Mouse (Mus musculus) ES-E14 (cell line): ENCODE results near the gene E2f4. TPM values are rescaled to one million over a fixed set of nuclear protein-coding genes. Genes with fewer than 3 reads are reported as not detected.

Experiments
- DNase-seq: peaks from one replicate; pipeline ENCODE4 v3.0.0-alpha.2; 2013; ENCODE audit warnings: low read depth, low spot score
- H3K27ac ChIP-seq: 2 replicates; pipeline ENCODE4 v1.5.1; 2012; ENCODE audit warnings: low read depth, mild to moderate bottlenecking, low read length, moderate library complexity, mixed read lengths; ENCODE audit not compliant: poor library complexity, insufficient read depth, severe bottlenecking
- H3K36me3 ChIP-seq: 2 replicates; pipeline ENCODE4 v1.6.1; 2012; ENCODE audit warnings: mild to moderate bottlenecking, low read length, moderate library complexity, mixed read lengths; ENCODE audit not compliant: control insufficient read depth, poor library complexity, insufficient read depth, severe bottlenecking
- H3K4me1 ChIP-seq, 2 experiments: fragments of 150-350 bp in 1 of 2; sonication (generic) in 1 of 2; 2 replicates each; pipeline ENCODE4 v1.6.1; 2012; ENCODE audit warnings: low read length in 2 of 2, mild to moderate bottlenecking in 1 of 2, mixed read lengths in 1 of 2; ENCODE audit not compliant: control insufficient read depth in 2 of 2, insufficient read depth in 2 of 2, poor library complexity in 1 of 2
- H3K4me3 ChIP-seq, 2 experiments: fragments of 150-350 bp in 1 of 2; sonication (generic) in 1 of 2; 2 replicates each; pipeline ENCODE4 v1.5.1; 2012; ENCODE audit warnings: low read length in 2 of 2, low read depth in 1 of 2, mild to moderate bottlenecking in 1 of 2, mixed read lengths in 1 of 2; ENCODE audit not compliant: insufficient read depth in 1 of 2, poor library complexity in 1 of 2, severe bottlenecking in 1 of 2
- H3K9ac ChIP-seq: 2 replicates; pipeline ENCODE4 v1.6.1; 2012; ENCODE audit warnings: low read depth, mild to moderate bottlenecking, low read length, mixed read lengths; ENCODE audit not compliant: poor library complexity, insufficient read depth, severe bottlenecking
- H3K9me3 ChIP-seq: fragments of 150-350 bp; sonication (generic); 2 replicates; pipeline ENCODE4 v1.6.1; 2012; ENCODE audit warnings: low read depth, mild to moderate bottlenecking, low read length; ENCODE audit not compliant: control insufficient read depth, insufficient read depth
- CHD2 ChIP-seq: IDR thresholded peaks from 2 replicates; pipeline ENCODE4 v1.6.1; 2014; ENCODE audit warnings: mild to moderate bottlenecking, low read depth, low read length, inconsistent platforms
- HCFC1 ChIP-seq: IDR thresholded peaks from 2 replicates; pipeline ENCODE4 v1.6.1; 2012; ENCODE audit warnings: low read length, inconsistent platforms, borderline replicate concordance; ENCODE audit not compliant: insufficient read depth
- MAFK ChIP-seq: IDR thresholded peaks from 2 replicates; pipeline ENCODE4 v1.6.1; 2014; ENCODE audit warnings: mild to moderate bottlenecking, low read depth, low read length, inconsistent platforms; ENCODE audit not compliant: insufficient read depth
- ZC3H11A ChIP-seq: IDR thresholded peaks from 2 replicates; pipeline ENCODE4 v1.6.1; 2012; ENCODE audit warnings: low read depth, mild to moderate bottlenecking, inconsistent platforms, low read length, borderline replicate concordance
- ZNF384 ChIP-seq: IDR thresholded peaks from 2 replicates; pipeline ENCODE4 v1.6.1; 2012; ENCODE audit warnings: low read depth, low read length, inconsistent platforms
- in situ Hi-C, 2 experiments: fragments of 600-800 bp; cut with MboI; formaldehyde crosslinking; loops; one replicate each; pipeline ENCODE4 v1.15.1; 2025; ENCODE audit warnings: low sequenced_read_pairs in 2 of 2, inconsistent platforms in 1 of 2; ENCODE audit not compliant: unreplicated experiment in 2 of 2
- total RNA-seq: library from RNA; depleted of rRNA; stranded (reverse); fragments of 300-350 nt; gene quantifications from 2 replicates; pipeline ENCODE4 v1.2.3, GENCODE M21; 2012

Gene E2f4
- total RNA-seq, 1 experiment, result 66.8 TPM

DNA sequence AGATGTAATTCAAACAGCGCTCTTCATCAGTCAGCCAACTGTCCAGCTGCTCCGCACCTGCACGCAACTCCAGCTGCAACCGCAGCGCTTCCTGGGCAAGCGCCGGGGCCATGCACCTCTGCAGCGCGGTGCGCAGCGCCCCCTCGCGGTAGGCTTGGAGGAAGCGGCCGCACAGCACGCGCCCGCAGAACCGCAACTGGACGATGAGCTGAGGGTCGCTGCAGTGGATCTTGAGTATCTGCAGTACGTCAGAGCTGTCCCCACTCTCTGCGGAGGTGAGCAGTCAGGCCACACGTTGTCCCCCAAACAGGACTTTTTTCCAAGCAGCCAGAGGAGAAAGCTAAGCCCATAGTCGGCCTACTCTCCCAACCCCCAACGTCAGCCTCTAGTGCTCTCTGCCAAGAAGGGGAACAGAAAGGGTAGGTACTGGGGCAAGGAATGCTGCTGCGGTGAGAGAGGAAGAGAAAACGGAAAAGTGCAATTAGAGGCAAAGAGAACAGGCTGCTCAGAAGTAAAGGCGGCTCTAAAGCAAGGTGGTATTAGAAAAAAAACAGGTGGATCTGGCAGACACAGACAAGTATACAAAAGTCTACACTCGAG is 37.6 kb upstream of the E2f4 start:
- Histone ChIP-seq H3K27ac (no peak overlapping the region), H3K4me3 (peak overlapping the region; percentile 53 to 57), H3K36me3 (no peaks in the 10 kb centered on the region), H3K9ac (peak overlapping the region; percentile 45; the same call in 1 of the 2 replicates), H3K9me3 (no peaks in the 10 kb centered on the region), H3K4me1 (peaks cover 0 to 10% of the 10 kb centered on the region in 2 experiments; a peak in 1 of 4 replicates)
- no peak for DNase-seq
- TF ChIP-seq ZC3H11A (no peak), ZNF384 (no peak), MAFK (no peak), CHD2 (no peak), HCFC1 (no peak)
- in situ Hi-C loops, result loop anchor here in 1 of 2 experiments (25.0 kb wide), 1 partner anchor 623 kb away; the partner anchor contains the start of genes Ciao2b and Rrad

DNA sequence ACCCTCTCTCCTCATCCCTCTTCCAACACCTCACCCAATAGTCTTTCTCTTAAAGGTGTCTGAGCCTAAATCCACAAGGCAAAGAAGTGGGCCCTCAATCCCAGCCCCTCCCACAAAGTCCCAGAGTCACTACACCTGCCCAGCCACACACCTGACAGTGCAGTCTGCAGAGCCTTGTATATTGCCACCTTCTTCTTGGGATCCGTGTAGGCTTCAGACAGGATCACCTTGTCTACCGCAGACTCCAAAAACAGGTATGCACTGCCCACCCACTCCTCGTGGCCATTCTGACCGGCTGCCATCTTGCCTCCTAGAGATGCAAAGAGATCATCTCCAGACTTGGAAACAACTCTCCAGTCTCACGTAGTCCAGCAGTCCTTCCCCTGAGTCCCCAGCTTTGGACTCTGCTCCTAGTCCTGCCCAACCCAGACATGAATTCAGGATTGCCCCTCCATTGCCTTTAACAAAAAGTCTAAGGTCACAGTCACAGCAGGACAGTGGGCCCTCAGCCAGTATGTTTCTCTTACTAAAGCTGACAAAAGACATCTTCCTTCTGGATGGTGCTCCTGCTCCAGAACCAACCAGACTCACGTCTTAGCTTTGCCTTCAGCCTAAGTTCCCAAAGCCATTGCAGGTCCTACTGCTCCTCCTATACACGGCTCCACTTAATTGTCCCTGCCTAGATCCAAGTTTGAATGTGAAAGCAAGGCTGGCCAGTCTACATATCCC is 36.9 kb upstream of the E2f4 start:
- H3K4me1 ChIP-seq, result peaks cover 0 to 8% of the 10 kb centered on the region in 2 experiments; a peak in 2 of 4 replicates
- H3K9me3 ChIP-seq, result no peaks in the 10 kb centered on the region
- TF ChIP-seq HCFC1 (no peak), ZNF384 (no peak), MAFK (no peak), CHD2 (no peak), ZC3H11A (no peak)
- H3K27ac ChIP-seq, result no peak overlapping the region
- in situ Hi-C loops, result loop anchor here in 1 of 2 experiments (25.0 kb wide), 1 partner anchor 623 kb away; the partner anchor contains the start of genes Ciao2b and Rrad
- no peak for DNase-seq
- H3K9ac ChIP-seq, result no peak overlapping the region
- H3K36me3 ChIP-seq, result no peaks in the 10 kb centered on the region
- H3K4me3 ChIP-seq, result no peak overlapping the region

DNA sequence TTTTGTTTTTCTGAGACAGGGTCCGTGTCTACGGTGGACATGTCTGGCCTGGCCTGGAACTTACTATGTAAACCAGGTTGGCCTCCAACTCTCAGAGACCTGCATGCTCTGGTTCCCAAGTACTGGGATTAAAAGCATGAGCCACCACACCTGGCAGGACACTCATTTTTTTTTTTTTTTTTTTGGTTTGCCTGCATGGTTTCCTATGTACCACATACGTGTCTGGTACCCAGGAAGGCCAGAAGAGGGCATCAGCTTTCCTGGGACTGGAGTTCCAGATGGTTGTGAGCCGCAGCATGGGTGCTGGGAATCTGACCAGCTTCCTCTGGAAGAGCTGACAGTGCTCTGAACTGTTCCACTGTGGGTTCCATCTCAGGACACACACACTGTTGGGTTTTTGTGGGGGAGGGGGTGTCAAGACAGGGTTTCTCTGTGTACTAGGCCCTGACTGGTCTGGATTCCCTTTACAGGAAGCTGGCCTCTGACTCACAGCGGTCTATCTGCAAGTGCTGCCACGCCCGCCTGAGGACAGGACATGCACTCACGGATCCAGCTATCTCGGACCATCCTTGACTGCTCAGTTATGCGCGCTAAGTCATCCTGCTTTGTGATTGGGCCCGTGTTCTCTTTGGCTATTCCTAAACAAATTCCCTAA is 36.0 kb upstream of the E2f4 start:
- Histone ChIP-seq H3K9me3 (no peaks in the 10 kb centered on the region), H3K4me1 (peaks cover 0 to 8% of the 10 kb centered on the region in 2 experiments; a peak in 2 of 4 replicates), H3K36me3 (no peaks in the 10 kb centered on the region), H3K27ac (no peak overlapping the region), H3K4me3 (no peak overlapping the region), H3K9ac (no peak overlapping the region)
- TF ChIP-seq ZNF384, result peak; percentile 67
- TF ChIP-seq ZC3H11A, result no peak
- no peak for DNase-seq
- in situ Hi-C loops, result loop anchor here in 1 of 2 experiments (25.0 kb wide), 1 partner anchor 624 kb away; the partner anchor contains the start of genes Ciao2b and Rrad

DNA sequence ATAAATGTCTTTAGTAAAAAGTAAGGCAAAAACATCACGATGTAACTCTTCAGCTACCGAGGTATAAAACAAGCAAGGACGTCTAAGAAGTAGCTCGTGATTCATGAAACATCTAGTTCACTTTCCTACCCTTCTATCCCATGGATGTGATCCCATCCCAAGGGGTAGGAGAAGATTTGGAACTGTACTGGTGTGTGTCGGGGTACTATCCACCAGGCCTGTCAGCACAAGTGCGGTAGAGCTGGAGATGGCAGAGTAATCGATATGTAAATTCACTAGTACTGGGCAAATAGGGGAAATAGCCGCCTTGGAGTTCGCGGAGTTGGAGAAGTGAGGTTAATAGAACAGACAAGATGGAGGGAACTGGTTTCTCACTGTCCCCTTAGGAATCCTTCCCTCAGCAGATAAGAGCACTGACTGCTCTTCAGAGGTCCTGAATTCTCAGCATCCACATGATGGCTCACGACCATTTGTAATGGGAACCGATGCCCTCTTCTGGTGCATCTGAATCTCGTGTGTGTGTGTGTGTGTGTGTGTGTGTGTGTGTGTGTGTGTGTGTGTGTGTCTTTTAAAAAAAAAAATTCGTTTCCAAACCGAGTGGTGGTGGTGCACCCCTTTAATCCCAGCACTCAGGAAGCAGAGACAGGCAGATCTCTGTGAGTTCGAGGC is 34.1 kb upstream of the E2f4 start:
- in situ Hi-C loops, result loop anchor here in 1 of 2 experiments (25.0 kb wide), 1 partner anchor 626 kb away; the partner anchor contains the start of genes Ciao2b and Rrad
- H3K9ac ChIP-seq, result no peak overlapping the region
- H3K27ac ChIP-seq, result no peak overlapping the region
- H3K4me1 ChIP-seq, result peaks cover 0 to 13% of the 10 kb centered on the region in 2 experiments; a peak in 2 of 4 replicates
- TF ChIP-seq ZC3H11A, result no peak
- no peak for TF ChIP-seq CHD2
- no peak for TF ChIP-seq HCFC1
- TF ChIP-seq ZNF384, result no peak
- no peak for TF ChIP-seq MAFK
- H3K4me3 ChIP-seq, result no peak overlapping the region; a peak in 1 of 4 replicates
- H3K36me3 ChIP-seq, result no peaks in the 10 kb centered on the region
- DNase-seq, result no peak
- no peaks in the 10 kb centered on the region for H3K9me3 ChIP-seq
